Mouse (Mus musculus): ENCODE data around the gene Cxcl10. TPM values are rescaled to one million over a fixed set of nuclear protein-coding genes. Genes with fewer than 3 reads are reported as not detected.

Cxcl10 gene
- 0.65 and 0.74 TPM in 2 replicates for polyA plus RNA-seq (2015; fragmentation: Nextera tagmentation; extraction: Ambion mirVana)

DNA sequence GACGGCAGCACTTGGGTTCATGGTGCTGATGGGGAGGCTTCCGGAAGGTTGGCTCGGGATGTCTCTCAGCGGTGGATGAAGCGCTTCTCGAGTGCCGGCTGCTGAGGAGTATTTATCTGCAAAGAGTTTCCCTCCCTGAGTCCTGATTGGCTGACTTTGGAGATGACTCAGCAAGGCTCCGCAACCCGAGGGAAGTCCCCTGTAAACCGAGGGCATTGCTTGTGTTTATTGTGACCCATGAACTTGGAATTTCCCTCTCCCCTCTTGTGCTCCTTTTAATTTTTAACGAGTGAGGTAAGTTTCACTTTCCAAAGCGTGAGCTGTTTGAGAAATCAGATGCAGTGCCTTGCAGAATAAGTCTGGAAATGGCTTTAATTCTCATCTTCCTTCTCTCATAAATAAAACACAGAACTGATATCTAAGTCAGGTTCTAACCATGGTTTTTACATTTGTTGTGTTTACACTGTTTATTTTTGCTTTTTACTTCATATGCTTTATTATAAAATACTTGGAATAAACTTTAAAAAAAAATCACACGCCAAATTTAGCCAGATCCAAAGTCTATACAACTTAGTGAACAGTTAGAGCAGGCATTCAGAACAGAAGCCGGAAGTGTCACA is at the start of gene Cxcl10:
Gene Cxcl10, minus strand, starts transcription at position 96 of the 620 bp plus-strand sequence.
- H3K27ac ChIP-seq (replicated peaks) = no peak within 1 kb of the TSS
- no peak for TF ChIP-seq EP300 (optimal IDR thresholded peaks at IDR 0.05)
- no peak for TF ChIP-seq CTCF (IDR thresholded peaks at IDR 0.05; ENCODE audit: low read depth)
- DNase-seq (ENCODE audit: low spot score) = peak; percentile 42
- no peaks in the 10 kb centered on the region for H3K27me3 ChIP-seq (ENCODE audit: control insufficient read depth, insufficient read depth, low read length)
- H3K9me3 ChIP-seq (ENCODE audit: control insufficient read depth, low read length) = no peaks in the 10 kb centered on the region
- ATAC-seq (ENCODE audit: low FRiP score, low TSS enrichment) = peak; percentile 71; the same call in 1 of the 2 replicates
- WGBS = 11% methylated on average over 14 of the region's 14 CpGs
- no peaks in the 10 kb centered on the region for H3K4me1 ChIP-seq (replicated peaks; ENCODE audit: control insufficient read depth, insufficient read depth)
- H3K4me3 ChIP-seq (ENCODE audit: low read depth, low read length) = peak within 1 kb of the TSS; percentile 24
- H3K36me3 ChIP-seq (ENCODE audit: control insufficient read depth, insufficient read depth, low read length) = no peaks in the 10 kb centered on the region
- H3K4me2 ChIP-seq (replicated peaks; ENCODE audit: low read depth) = peak within 1 kb of the TSS; percentile 47
- no peak within 1 kb of the TSS for H3K9ac ChIP-seq (ENCODE audit: low read length)

DNA sequence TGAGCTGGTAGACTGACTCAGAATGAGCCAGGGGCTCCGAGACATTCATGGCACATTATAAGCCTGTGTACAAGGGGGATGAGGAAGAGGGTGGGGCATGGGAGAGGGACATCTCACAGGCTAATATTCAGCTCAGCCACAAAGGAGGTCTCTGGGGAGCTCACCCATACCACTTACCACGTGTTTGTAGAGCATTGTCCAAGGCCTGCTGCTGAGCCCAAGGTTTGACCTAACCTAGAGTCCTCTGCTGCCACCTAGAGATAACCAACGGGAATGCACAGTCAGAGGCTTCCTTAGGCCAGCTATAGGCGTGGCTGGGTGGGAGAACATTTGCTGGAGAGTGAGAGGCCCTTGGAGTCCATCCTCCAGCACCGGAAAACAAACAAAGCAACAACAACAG is 49.5 kb upstream of the Cxcl10 start:
- WGBS = 21% methylated on average over 5 of the region's 5 CpGs
- Histone ChIP-seq H3K4me2 (replicated peaks; ENCODE audit: low read depth) (no peak overlapping the region), H3K36me3 (ENCODE audit: control insufficient read depth, insufficient read depth, low read length) (no peaks in the 10 kb centered on the region), H3K27me3 (ENCODE audit: control insufficient read depth, insufficient read depth, low read length) (no peaks in the 10 kb centered on the region), H3K9me3 (ENCODE audit: control insufficient read depth, low read length) (no peaks in the 10 kb centered on the region), H3K4me1 (replicated peaks; ENCODE audit: control insufficient read depth, insufficient read depth) (no peaks in the 10 kb centered on the region), H3K9ac (ENCODE audit: low read length) (no peak overlapping the region), H3K4me3 (ENCODE audit: low read depth, low read length) (no peak overlapping the region), H3K27ac (replicated peaks) (0 out of 2 replicates have a peak overlapping the region, but pooled peaks have one; percentile 14)
- ATAC-seq (ENCODE audit: low FRiP score, low TSS enrichment) (peak; percentile 84), DNase-seq (ENCODE audit: low spot score) (peak; percentile 78)
- TF ChIP-seq EP300 (optimal IDR thresholded peaks at IDR 0.05) (no peak), CTCF (IDR thresholded peaks at IDR 0.05; ENCODE audit: low read depth) (peak; percentile 92)

GRCm38 (mm10) chr5:92396476-92396875 is 47.8 kb upstream of the Cxcl10 start:
- Histone ChIP-seq H3K27ac (replicated peaks) (no peak overlapping the region), H3K27me3 (ENCODE audit: control insufficient read depth, insufficient read depth, low read length) (no peaks in the 10 kb centered on the region), H3K9me3 (ENCODE audit: control insufficient read depth, low read length) (no peaks in the 10 kb centered on the region), H3K4me1 (replicated peaks; ENCODE audit: control insufficient read depth, insufficient read depth) (no peaks in the 10 kb centered on the region), H3K36me3 (ENCODE audit: control insufficient read depth, insufficient read depth, low read length) (no peaks in the 10 kb centered on the region), H3K4me2 (replicated peaks; ENCODE audit: low read depth) (no peak overlapping the region), H3K4me3 (ENCODE audit: low read depth, low read length) (no peak overlapping the region), H3K9ac (ENCODE audit: low read length) (no peak overlapping the region)
- DNase-seq (ENCODE audit: low spot score) (no peak), ATAC-seq (ENCODE audit: low FRiP score, low TSS enrichment) (no peak)
- 85% methylated on average over 6 of the region's 6 CpGs for WGBS
- TF ChIP-seq CTCF (IDR thresholded peaks at IDR 0.05; ENCODE audit: low read depth) = no peak
- TF ChIP-seq EP300 (optimal IDR thresholded peaks at IDR 0.05) = no peak

DNA sequence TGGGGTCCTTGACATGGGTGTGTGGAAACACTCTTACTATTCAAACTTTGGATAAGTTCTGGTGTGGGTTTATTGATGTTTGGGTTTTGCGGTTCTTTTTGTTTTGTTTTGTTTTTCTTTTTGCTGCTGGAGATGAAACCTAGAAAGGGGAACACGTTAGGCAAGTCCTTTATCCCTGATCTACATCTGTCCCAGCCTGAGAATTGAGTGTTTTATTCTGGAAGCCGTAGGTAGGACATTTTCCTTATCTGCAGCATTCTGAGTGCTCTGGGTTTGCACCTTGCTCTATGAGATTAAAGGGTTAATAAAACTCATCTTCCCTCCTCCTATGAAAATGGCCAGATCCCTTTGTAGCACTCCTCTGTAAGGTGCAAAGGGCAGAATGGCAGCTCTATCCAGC is 47.1 kb upstream of the Cxcl10 start:
- DNase-seq (ENCODE audit: low spot score) (no peak), ATAC-seq (ENCODE audit: low FRiP score, low TSS enrichment) (no peak)
- H3K4me2 ChIP-seq (replicated peaks; ENCODE audit: low read depth) = no peak overlapping the region
- WGBS = 84% methylated on average over 3 of the region's 3 CpGs
- H3K27ac ChIP-seq (replicated peaks) = no peak overlapping the region
- H3K9ac ChIP-seq (ENCODE audit: low read length) = no peak overlapping the region
- H3K4me3 ChIP-seq (ENCODE audit: low read depth, low read length) = no peak overlapping the region
- H3K27me3 ChIP-seq (ENCODE audit: control insufficient read depth, insufficient read depth, low read length) = no peaks in the 10 kb centered on the region
- H3K9me3 ChIP-seq (ENCODE audit: control insufficient read depth, low read length) = no peaks in the 10 kb centered on the region
- no peaks in the 10 kb centered on the region for H3K4me1 ChIP-seq (replicated peaks; ENCODE audit: control insufficient read depth, insufficient read depth)
- TF ChIP-seq CTCF (IDR thresholded peaks at IDR 0.05; ENCODE audit: low read depth) (no peak), EP300 (optimal IDR thresholded peaks at IDR 0.05) (no peak)
- H3K36me3 ChIP-seq (ENCODE audit: control insufficient read depth, insufficient read depth, low read length) = no peaks in the 10 kb centered on the region

- Histone ChIP-seq H3K4me2 (replicated peaks; ENCODE audit: low read depth) (no peak overlapping the region), H3K4me1 (replicated peaks; ENCODE audit: control insufficient read depth, insufficient read depth) (no peaks in the 10 kb centered on the region), H3K27me3 (ENCODE audit: control insufficient read depth, insufficient read depth, low read length) (no peaks in the 10 kb centered on the region), H3K9ac (ENCODE audit: low read length) (no peak overlapping the region), H3K9me3 (ENCODE audit: control insufficient read depth, low read length) (no peaks in the 10 kb centered on the region), H3K4me3 (ENCODE audit: low read depth, low read length) (no peak overlapping the region), H3K36me3 (ENCODE audit: control insufficient read depth, insufficient read depth, low read length) (no peaks in the 10 kb centered on the region), H3K27ac (replicated peaks) (no peak overlapping the region)
- no peak for ATAC-seq (ENCODE audit: low FRiP score, low TSS enrichment)
- no peak for DNase-seq (ENCODE audit: low spot score)
- WGBS = 60% methylated on average over 10 of the region's 10 CpGs
- TF ChIP-seq CTCF (IDR thresholded peaks at IDR 0.05; ENCODE audit: low read depth) = no peak
- TF ChIP-seq EP300 (optimal IDR thresholded peaks at IDR 0.05) = no peak
These were observed 45.2 kb upstream of the Cxcl10 start for GRCm38 (mm10) chr5:92393863-92394262.

DNA sequence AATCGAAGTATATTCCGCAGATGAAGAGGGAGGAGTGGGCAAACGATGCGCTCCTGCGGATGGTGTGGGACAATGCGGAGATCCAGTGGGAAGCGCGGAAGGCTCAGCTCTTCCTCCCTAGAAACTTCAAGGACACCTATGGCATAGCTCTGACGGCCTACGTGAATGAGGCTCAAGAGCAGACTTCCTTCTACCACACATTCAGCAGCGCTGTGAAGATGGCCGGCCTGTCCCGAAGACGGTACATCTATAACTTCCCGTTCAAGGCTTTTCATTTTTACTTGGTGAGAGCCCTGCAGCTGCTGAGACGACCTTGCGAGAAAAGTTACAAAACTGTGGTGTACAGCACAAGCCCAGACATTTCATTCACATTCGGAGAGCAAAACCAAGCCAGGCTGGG is 43.9 kb upstream of the Cxcl10 start:
- TF ChIP-seq EP300 (optimal IDR thresholded peaks at IDR 0.05) = no peak
- TF ChIP-seq CTCF (IDR thresholded peaks at IDR 0.05; ENCODE audit: low read depth) = no peak
- DNase-seq (ENCODE audit: low spot score) (no peak), ATAC-seq (ENCODE audit: low FRiP score, low TSS enrichment) (no peak)
- Histone ChIP-seq H3K4me3 (ENCODE audit: low read depth, low read length) (peak overlapping the region; percentile 22), H3K27me3 (ENCODE audit: control insufficient read depth, insufficient read depth, low read length) (no peaks in the 10 kb centered on the region), H3K9me3 (ENCODE audit: control insufficient read depth, low read length) (no peaks in the 10 kb centered on the region), H3K4me1 (replicated peaks; ENCODE audit: control insufficient read depth, insufficient read depth) (peaks cover 2% of the 10 kb centered on the region; the same call in 1 of the 2 replicates), H3K27ac (replicated peaks) (no peak overlapping the region), H3K9ac (ENCODE audit: low read length) (no peak overlapping the region), H3K36me3 (ENCODE audit: control insufficient read depth, insufficient read depth, low read length) (no peaks in the 10 kb centered on the region), H3K4me2 (replicated peaks; ENCODE audit: low read depth) (peak overlapping the region; percentile 42)
- WGBS = 51% methylated on average over 18 of the region's 18 CpGs

All from stomach, postnatal 0 days (tissue).